Mouse (Mus musculus) MEL (cell line): ENCODE measurements around the gene Zfp422. TPM values are rescaled to one million over a fixed set of nuclear protein-coding genes. Genes with fewer than 3 reads are reported as not detected.

Source experiments
- DNase-seq: peaks from one replicate; pipeline ENCODE4 v3.0.0; 2011; ENCODE audit warnings: low read depth, low spot score
- H3K27ac ChIP-seq: 2 replicates; pipeline ENCODE4 v1.5.1; 2012; ENCODE audit warnings: low read depth, mild to moderate bottlenecking, control low read depth, low read length, moderate library complexity; ENCODE audit not compliant: control insufficient read depth
- H3K27me3 ChIP-seq, 2 experiments: fragments of 150-350 bp in 1 of 2; sonication (generic) in 1 of 2; 2 replicates each; pipeline ENCODE4 v1.6.1; 2012; ENCODE audit warnings: low read length in 2 of 2, mild to moderate bottlenecking in 2 of 2, improper control_type of control experiment in 1 of 2, moderate library complexity in 1 of 2; ENCODE audit not compliant: insufficient read depth in 2 of 2, control insufficient read depth in 1 of 2
- H3K36me3 ChIP-seq, 2 experiments: 2 replicates each; pipeline ENCODE4 v1.6.1; 2012 to 2014; ENCODE audit warnings: low read length in 2 of 2, improper control_type of control experiment in 1 of 2, inconsistent platforms in 1 of 2, mild to moderate bottlenecking in 1 of 2; ENCODE audit not compliant: insufficient read depth in 2 of 2, control insufficient read depth in 1 of 2
- H3K4me1 ChIP-seq, 2 experiments: fragments of 150-350 bp in 1 of 2; sonication (generic) in 1 of 2; 2 replicates each; pipeline ENCODE4 v1.6.1; 2012; ENCODE audit warnings: low read length in 2 of 2, improper control_type of control experiment in 1 of 2, mild to moderate bottlenecking in 1 of 2; ENCODE audit not compliant: insufficient read depth in 2 of 2, control insufficient read depth in 1 of 2
- H3K4me3 ChIP-seq, 2 experiments: fragments of 150-350 bp in 1 of 2; sonication (generic) in 1 of 2; 2 replicates each; pipeline ENCODE4 v1.5.1; 2012; ENCODE audit warnings: low read depth in 2 of 2, low read length in 2 of 2, mild to moderate bottlenecking in 2 of 2, moderate library complexity in 2 of 2, control low read depth in 1 of 2, improper control_type of control experiment in 1 of 2; ENCODE audit not compliant: control insufficient read depth in 1 of 2, insufficient read depth in 1 of 2
- H3K79me2 ChIP-seq: 2 replicates; pipeline ENCODE4 v1.6.1; 2012; ENCODE audit warnings: mild to moderate bottlenecking, low read length, moderate library complexity; ENCODE audit not compliant: control insufficient read depth, poor library complexity, insufficient read depth
- H3K9ac ChIP-seq: 2 replicates; pipeline ENCODE4 v1.6.1; 2012; ENCODE audit warnings: low read depth, mild to moderate bottlenecking, control low read depth, low read length, moderate library complexity; ENCODE audit not compliant: control insufficient read depth, poor library complexity, severe bottlenecking
- H3K9me3 ChIP-seq: fragments of 150-350 bp; sonication (generic); replicated peaks from 2 replicates; pipeline ENCODE4 v1.6.1; 2012; ENCODE audit warnings: mild to moderate bottlenecking, low read length, improper control_type of control experiment, moderate library complexity; ENCODE audit not compliant: insufficient read depth
- CHD2 ChIP-seq: IDR thresholded peaks from 2 replicates; pipeline ENCODE4 v1.6.1; 2011; ENCODE audit warnings: low read length, improper control_type of control experiment
- CTCF ChIP-seq, 3 experiments: IDR thresholded peaks in 2 of 3; conservative IDR thresholded peaks in 1 of 3; 2 replicates each; pipeline ENCODE4 v1.5.1; 2011 to 2012; ENCODE audit warnings: low read length in 3 of 3, low read depth in 2 of 3, mild to moderate bottlenecking in 2 of 3, improper control_type of control experiment in 1 of 3, inconsistent platforms in 1 of 3, mixed read lengths in 1 of 3, moderate library complexity in 1 of 3; ENCODE audit not compliant: control insufficient read depth in 1 of 3, insufficient read depth in 1 of 3, poor library complexity in 1 of 3, severe bottlenecking in 1 of 3
- E2F4 ChIP-seq: IDR thresholded peaks from 2 replicates; pipeline ENCODE4 v1.6.1; 2011; ENCODE audit warnings: low read depth, low read length, improper control_type of control experiment, borderline replicate concordance
- ETS1 ChIP-seq: IDR thresholded peaks from 2 replicates; pipeline ENCODE4 v1.6.1; 2012; ENCODE audit warnings: low read depth, mild to moderate bottlenecking, inconsistent platforms, low read length, improper control_type of control experiment, moderate library complexity
- GABPA ChIP-seq: IDR thresholded peaks from 2 replicates; pipeline ENCODE4 v1.6.1; 2012; ENCODE audit warnings: low read depth, mild to moderate bottlenecking, inconsistent platforms, low read length, improper control_type of control experiment, moderate library complexity
- HCFC1 ChIP-seq: IDR thresholded peaks from 2 replicates; pipeline ENCODE4 v1.6.1; 2012; ENCODE audit warnings: low read depth, mild to moderate bottlenecking, inconsistent platforms, low read length, improper control_type of control experiment, moderate library complexity
- JUND ChIP-seq: IDR thresholded peaks from 2 replicates; pipeline ENCODE4 v1.6.1; 2011; ENCODE audit warnings: low read depth, mild to moderate bottlenecking, improper control_type of control experiment, low read length
- KAT2A ChIP-seq: conservative IDR thresholded peaks from 2 replicates; pipeline ENCODE4 v1.6.1; 2012; ENCODE audit warnings: low read depth, low read length, improper control_type of control experiment, inconsistent platforms
- MAFK ChIP-seq: IDR thresholded peaks from 2 replicates; pipeline ENCODE4 v1.6.1; 2011; ENCODE audit warnings: low read depth, mild to moderate bottlenecking, low read length, improper control_type of control experiment, borderline replicate concordance
- MAZ ChIP-seq: IDR thresholded peaks from 2 replicates; pipeline ENCODE4 v1.6.1; 2012; ENCODE audit warnings: low read depth, mild to moderate bottlenecking, inconsistent platforms, low read length, improper control_type of control experiment
- MEF2A ChIP-seq: IDR thresholded peaks from 2 replicates; pipeline ENCODE4 v1.6.1; 2014; ENCODE audit warnings: low read depth, mild to moderate bottlenecking, inconsistent platforms, low read length, improper control_type of control experiment; ENCODE audit not compliant: poor library complexity, insufficient replicate concordance, severe bottlenecking; ENCODE audit errors: extremely low read depth
- MYB ChIP-seq: IDR thresholded peaks from 2 replicates; pipeline ENCODE4 v1.6.1; 2011; ENCODE audit warnings: mild to moderate bottlenecking, low read depth, low read length, improper control_type of control experiment
- NELFE ChIP-seq: IDR thresholded peaks from 2 replicates; pipeline ENCODE4 v1.6.1; 2011; ENCODE audit warnings: low read depth, low read length, improper control_type of control experiment
- POLR2A ChIP-seq, 2 experiments: IDR thresholded peaks; 2 replicates each; pipeline ENCODE4 v1.6.1; 2011 to 2012; ENCODE audit warnings: low read length in 2 of 2, mild to moderate bottlenecking in 2 of 2, control low read depth in 1 of 2, improper control_type of control experiment in 1 of 2, low read depth in 1 of 2, moderate library complexity in 1 of 2; ENCODE audit not compliant: control insufficient read depth in 1 of 2, insufficient read depth in 1 of 2, poor library complexity in 1 of 2
- POLR2AphosphoS2 ChIP-seq: IDR thresholded peaks from 2 replicates; pipeline ENCODE4 v1.6.1; 2011; ENCODE audit warnings: low read length, improper control_type of control experiment
- RCOR1 ChIP-seq: IDR thresholded peaks from 2 replicates; pipeline ENCODE4 v1.6.1; 2012; ENCODE audit warnings: low read depth, mild to moderate bottlenecking, inconsistent platforms, low read length, improper control_type of control experiment
- SMC3 ChIP-seq: IDR thresholded peaks from 2 replicates; pipeline ENCODE4 v1.6.1; 2011; ENCODE audit warnings: low read depth, low read length, improper control_type of control experiment
- TCF12 ChIP-seq: IDR thresholded peaks from 2 replicates; pipeline ENCODE4 v1.6.1; 2014; ENCODE audit warnings: low read depth, mild to moderate bottlenecking, inconsistent platforms, low read length, improper control_type of control experiment, moderate library complexity
- UBTF ChIP-seq: IDR thresholded peaks from 2 replicates; pipeline ENCODE4 v1.6.1; 2012; ENCODE audit warnings: low read depth, mild to moderate bottlenecking, inconsistent platforms, low read length, improper control_type of control experiment, moderate library complexity, borderline replicate concordance; ENCODE audit not compliant: insufficient read depth
- USF2 ChIP-seq, 2 experiments: IDR thresholded peaks; 2 replicates each; pipeline ENCODE4 v1.6.1; 2011 to 2012; ENCODE audit warnings: improper control_type of control experiment in 2 of 2, low read length in 2 of 2, borderline replicate concordance in 1 of 2, inconsistent platforms in 1 of 2, low read depth in 1 of 2, mild to moderate bottlenecking in 1 of 2; ENCODE audit not compliant: insufficient read depth in 1 of 2
- ZC3H11A ChIP-seq: IDR thresholded peaks from 2 replicates; pipeline ENCODE4 v1.6.1; 2012; ENCODE audit warnings: low read depth, mild to moderate bottlenecking, inconsistent platforms, low read length, improper control_type of control experiment
- ZMIZ1 ChIP-seq: IDR thresholded peaks from 2 replicates; pipeline ENCODE4 v1.6.1; 2012; ENCODE audit warnings: low read depth, mild to moderate bottlenecking, inconsistent platforms, low read length, improper control_type of control experiment, moderate library complexity
- ZNF384 ChIP-seq: IDR thresholded peaks from 2 replicates; pipeline ENCODE4 v1.6.1; 2012; ENCODE audit warnings: low read depth, mild to moderate bottlenecking, inconsistent platforms, low read length, improper control_type of control experiment
- polyA plus RNA-seq, 2 experiments: library from polyadenylated mRNA; stranded (reverse) in 1 of 2; unstranded in 1 of 2; fragments of >175 nt in 1 of 2; fragments of >200 nt in 1 of 2; gene quantifications; 2 replicates each; pipeline versions ENCODE4 v1.2.1 to v1.2.4; 2012; ENCODE audit warnings: low replicate concordance in 2 of 2, low read depth in 1 of 2; ENCODE audit not compliant: insufficient read length in 2 of 2, insufficient read depth in 1 of 2, missing spikeins in 1 of 2
- total RNA-seq: library from RNA; depleted of rRNA; stranded (reverse); fragments of 300-350 nt; gene quantifications from 2 replicates; pipeline ENCODE4 v1.2.3, GENCODE M21; 2012

The Zfp422 gene
- total and polyA plus RNA-seq, 3 experiments, result 0.32 TPM; not detected in 2

GRCm38 (mm10) chr6:116644335-116644734, 15.5 kb upstream of the Zfp422 start:
- no peak overlapping the region for H3K9ac ChIP-seq
- TF ChIP-seq UBTF (no peak), E2F4 (no peak), USF2 (IDR thresholded peaks at IDR 0.05; ENCODE audit: borderline replicate concordance in 1 of 2, insufficient read depth in 1 of 2, low read depth in 1 of 2, low read length in 2 of 2) (no peak), SMC3 (no peak), CHD2 (no peak), TCF12 (no peak), JUND (no peak), MEF2A (no peak), MAZ (no peak), POLR2A (IDR thresholded peaks at IDR 0.05; ENCODE audit: control insufficient read depth in 1 of 2, insufficient read depth in 1 of 2, low read depth in 1 of 2, low read length in 2 of 2, poor library complexity in 1 of 2) (no peak), NELFE (no peak), ETS1 (no peak), RCOR1 (no peak)
- H3K36me3 ChIP-seq, result no peaks in the 10 kb centered on the region
- no peaks in the 10 kb centered on the region for H3K9me3 ChIP-seq
- DNase-seq, result no peak
- no peaks in the 10 kb centered on the region for H3K27me3 ChIP-seq
- no peaks in the 10 kb centered on the region for H3K4me1 ChIP-seq
- no peak overlapping the region for H3K4me3 ChIP-seq
- H3K79me2 ChIP-seq, result no peaks in the 10 kb centered on the region
- H3K27ac ChIP-seq, result no peak overlapping the region

DNA sequence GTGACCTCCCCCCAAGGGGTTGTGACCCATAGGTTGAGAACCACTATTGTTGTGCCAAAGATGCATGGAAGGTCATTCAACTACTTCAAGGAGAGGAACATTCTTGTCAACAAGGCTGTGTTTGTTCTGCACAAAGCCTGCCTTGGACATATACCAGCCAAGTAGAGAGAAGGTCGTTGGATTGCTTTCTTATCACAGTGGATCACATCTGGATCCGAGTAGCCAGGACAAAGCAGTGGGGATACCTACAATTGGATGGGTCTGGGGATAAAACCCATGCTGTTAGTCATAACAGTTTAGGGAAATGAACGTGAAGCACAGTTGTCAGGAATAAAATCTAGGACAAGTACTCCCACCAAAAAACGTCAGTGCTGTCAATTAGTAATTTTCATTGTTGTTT, 15.1 kb upstream of the Zfp422 start:
- no peak for TF ChIP-seq USF2 (IDR thresholded peaks at IDR 0.05; ENCODE audit: borderline replicate concordance in 1 of 2, insufficient read depth in 1 of 2, low read depth in 1 of 2, low read length in 2 of 2)
- no peak for TF ChIP-seq CTCF (IDR thresholded peaks at IDR 0.05 in 2 of 3, conservative IDR thresholded peaks at IDR 0.05 in 1 of 3; ENCODE audit: control insufficient read depth in 1 of 3, insufficient read depth in 1 of 3, low read depth in 2 of 3, low read length in 3 of 3, poor library complexity in 1 of 3, severe bottlenecking in 1 of 3)
- no peak for TF ChIP-seq RCOR1
- no peak for TF ChIP-seq KAT2A
- no peak for TF ChIP-seq NELFE
- TF ChIP-seq HCFC1, result no peak
- TF ChIP-seq JUND, result no peak
- TF ChIP-seq E2F4, result no peak
- no peak for TF ChIP-seq POLR2AphosphoS2
- TF ChIP-seq ZC3H11A, result no peak
- TF ChIP-seq GABPA, result no peak
- no peak for TF ChIP-seq ZMIZ1
- no peak for TF ChIP-seq MAFK
- TF ChIP-seq POLR2A (IDR thresholded peaks at IDR 0.05; ENCODE audit: control insufficient read depth in 1 of 2, insufficient read depth in 1 of 2, low read depth in 1 of 2, low read length in 2 of 2, poor library complexity in 1 of 2), result no peak
- TF ChIP-seq ZNF384, result no peak
- no peak for TF ChIP-seq MYB
- H3K4me1 ChIP-seq, result no peaks in the 10 kb centered on the region
- no peaks in the 10 kb centered on the region for H3K79me2 ChIP-seq
- DNase-seq, result no peak
- H3K27me3 ChIP-seq, result no peaks in the 10 kb centered on the region
- no peak overlapping the region for H3K9ac ChIP-seq
- no peak overlapping the region for H3K27ac ChIP-seq
- H3K4me3 ChIP-seq, result no peak overlapping the region
- H3K36me3 ChIP-seq, result no peaks in the 10 kb centered on the region
- H3K9me3 ChIP-seq, result no peaks in the 10 kb centered on the region
